Mouse (Mus musculus) kidney, embryonic 14.5 days (tissue): ENCODE data around the gene Wapl. TPM values are rescaled to one million over a fixed set of nuclear protein-coding genes. Genes with fewer than 3 reads are reported as not detected.

Experiments used
- ATAC-seq: fragments of 200-750 bp; cut with Nextera tagmentation; 2 replicates; pipeline ENCODE4 v1.8.0; 2017; ENCODE audit warnings: moderate number of reproducible peaks, mild to moderate bottlenecking, moderate TSS enrichment, moderate library complexity; ENCODE audit not compliant: low FRiP score, low TSS enrichment
- H3K27ac ChIP-seq: fragments of 300-500 bp; sonication (generic); 2 replicates; pipeline ENCODE4 v1.5.1; 2014; ENCODE audit warnings: low read depth, mild to moderate bottlenecking, low read length, moderate library complexity, mixed read lengths
- H3K27me3 ChIP-seq: fragments of 300-500 bp; sonication (generic); 2 replicates; pipeline ENCODE4 v1.6.1; 2014; ENCODE audit warnings: mild to moderate bottlenecking, low read length; ENCODE audit not compliant: control insufficient read depth, insufficient read depth
- H3K36me3 ChIP-seq: fragments of 300-500 bp; sonication (generic); 2 replicates; pipeline ENCODE4 v1.6.1; 2014; ENCODE audit warnings: low read length, mixed read lengths; ENCODE audit not compliant: control insufficient read depth, insufficient read depth
- H3K4me1 ChIP-seq: fragments of 300-500 bp; sonication (generic); 2 replicates; pipeline ENCODE4 v1.6.1; 2014; ENCODE audit warnings: low read length, mixed read lengths; ENCODE audit not compliant: control insufficient read depth, insufficient read depth
- H3K4me2 ChIP-seq: fragments of 300-500 bp; sonication (generic); replicated peaks from 2 replicates; pipeline ENCODE4 v1.6.1; 2014; ENCODE audit warnings: low read depth, mild to moderate bottlenecking, low read length
- H3K4me3 ChIP-seq: fragments of 300-500 bp; sonication (generic); 2 replicates; pipeline ENCODE4 v1.5.1; 2014; ENCODE audit warnings: mild to moderate bottlenecking, low read length
- H3K9ac ChIP-seq: fragments of 300-500 bp; sonication (generic); 2 replicates; pipeline ENCODE4 v1.6.1; 2014; ENCODE audit warnings: low read depth, mild to moderate bottlenecking, low read length, moderate library complexity
- H3K9me3 ChIP-seq: fragments of 300-500 bp; sonication (generic); 2 replicates; pipeline ENCODE4 v1.6.1; 2016; ENCODE audit warnings: low read length; ENCODE audit not compliant: control insufficient read depth
- WGBS: fragments of 180-500 bp; shearing (Covaris S2); extraction: QIAGEN DNeasy Blood & Tissue Kit; methylation state at CpG from one replicate; pipeline ENCODE4 v1.1.7; 2014; 5-methylcytosine and 5-hydroxymethylcytosine counted together
- polyA plus RNA-seq: library from polyadenylated mRNA; unstranded; fragments of >200 nt; fragmentation: Nextera tagmentation; extraction: Ambion mirVana; gene quantifications from 2 replicates; pipeline ENCODE4 v1.2.1, GENCODE M21; 2014

The Wapl gene
- polyA plus RNA-seq, 1 experiment from 2014 or later, result 34.1 TPM

DNA sequence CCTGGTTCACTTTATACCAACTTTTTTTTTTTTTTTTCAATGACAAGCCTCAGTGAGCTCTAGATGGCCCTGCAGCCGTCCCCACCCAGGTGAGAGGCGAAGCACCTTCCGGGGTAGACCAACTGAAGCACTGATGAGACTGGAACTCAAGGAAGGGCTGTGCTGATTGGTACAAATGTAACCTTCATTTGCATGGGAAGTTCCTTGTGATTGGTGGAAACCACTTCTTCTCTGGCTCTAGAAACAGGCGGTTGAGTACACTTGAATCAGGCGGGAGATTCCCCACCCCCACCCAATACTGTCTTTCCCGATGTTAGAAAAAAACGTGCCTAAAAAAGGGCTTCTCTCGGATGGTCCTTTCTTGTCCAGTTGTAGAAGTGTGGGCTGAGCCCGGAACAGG, 91.2 kb downstream of the Wapl start:
- 88% methylated on average over 9 of the region's 9 CpGs for WGBS
- ATAC-seq, result no peak
- H3K36me3 ChIP-seq, result no peaks in the 10 kb centered on the region
- no peaks in the 10 kb centered on the region for H3K9me3 ChIP-seq
- no peak overlapping the region for H3K9ac ChIP-seq
- no peaks in the 10 kb centered on the region; the same call in 1 of the 2 replicates for H3K27me3 ChIP-seq
- peaks cover 15% of the 10 kb centered on the region for H3K4me1 ChIP-seq
- no peak overlapping the region for H3K4me3 ChIP-seq
- H3K27ac ChIP-seq, result no peak overlapping the region
- H3K4me2 ChIP-seq, result no peak overlapping the region

DNA sequence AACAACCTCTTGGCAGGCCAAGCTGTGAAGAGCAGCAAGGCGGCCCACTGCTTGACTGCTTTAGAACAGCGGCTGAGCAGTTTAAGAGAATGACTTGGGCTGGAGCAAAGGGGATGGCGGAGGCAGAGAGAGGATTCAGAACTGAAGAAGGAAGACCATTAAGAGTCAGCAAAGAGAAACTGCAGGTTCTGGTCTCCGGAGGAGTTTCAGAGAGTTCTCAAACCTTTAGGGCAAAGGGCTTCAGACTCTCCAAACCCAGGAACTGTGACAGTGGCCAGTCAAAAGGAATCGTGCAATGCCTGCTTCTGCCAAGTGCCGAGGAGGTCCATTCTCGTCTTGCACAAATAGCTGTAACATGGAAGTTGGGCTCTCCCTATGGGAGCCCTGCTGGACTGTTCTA, 91.7 kb downstream of the Wapl start:
- no peaks in the 10 kb centered on the region; the same call in 1 of the 2 replicates for H3K27me3 ChIP-seq
- no peak overlapping the region for H3K4me2 ChIP-seq
- H3K9ac ChIP-seq, result no peak overlapping the region
- no peak for ATAC-seq
- 84% methylated on average over 7 of the region's 7 CpGs for WGBS
- H3K27ac ChIP-seq, result no peak overlapping the region
- H3K36me3 ChIP-seq, result no peaks in the 10 kb centered on the region
- H3K4me3 ChIP-seq, result no peak overlapping the region
- H3K9me3 ChIP-seq, result no peaks in the 10 kb centered on the region
- H3K4me1 ChIP-seq, result peaks cover 15% of the 10 kb centered on the region

DNA sequence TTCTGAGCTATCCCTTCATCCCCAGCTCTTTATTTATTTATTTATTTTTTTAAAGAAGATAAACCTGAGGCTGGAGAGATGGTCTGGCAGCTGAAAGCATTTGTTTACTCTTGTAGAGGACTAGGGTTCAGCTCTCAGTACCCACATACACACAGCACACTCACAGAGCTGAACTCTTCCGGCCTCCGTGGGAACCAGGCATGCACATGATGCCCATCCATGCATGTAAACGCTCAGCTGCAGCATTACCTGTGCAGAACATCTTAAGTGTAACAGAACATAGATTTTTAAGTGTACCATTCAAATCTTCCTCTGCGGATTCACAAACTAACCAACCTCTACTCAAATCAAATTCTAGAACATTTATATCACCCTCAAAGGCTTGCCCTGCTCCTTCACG, 92.5 kb downstream of the Wapl start:
- no peak overlapping the region for H3K4me2 ChIP-seq
- H3K9ac ChIP-seq, result no peak overlapping the region
- ATAC-seq, result no peak
- no peaks in the 10 kb centered on the region; the same call in 1 of the 2 replicates for H3K27me3 ChIP-seq
- no peaks in the 10 kb centered on the region for H3K36me3 ChIP-seq
- peaks cover 15% of the 10 kb centered on the region for H3K4me1 ChIP-seq
- H3K9me3 ChIP-seq, result no peaks in the 10 kb centered on the region
- no peak overlapping the region for H3K4me3 ChIP-seq
- no peak overlapping the region for H3K27ac ChIP-seq
- WGBS, result 90% methylated on average over 5 of the region's 5 CpGs

DNA sequence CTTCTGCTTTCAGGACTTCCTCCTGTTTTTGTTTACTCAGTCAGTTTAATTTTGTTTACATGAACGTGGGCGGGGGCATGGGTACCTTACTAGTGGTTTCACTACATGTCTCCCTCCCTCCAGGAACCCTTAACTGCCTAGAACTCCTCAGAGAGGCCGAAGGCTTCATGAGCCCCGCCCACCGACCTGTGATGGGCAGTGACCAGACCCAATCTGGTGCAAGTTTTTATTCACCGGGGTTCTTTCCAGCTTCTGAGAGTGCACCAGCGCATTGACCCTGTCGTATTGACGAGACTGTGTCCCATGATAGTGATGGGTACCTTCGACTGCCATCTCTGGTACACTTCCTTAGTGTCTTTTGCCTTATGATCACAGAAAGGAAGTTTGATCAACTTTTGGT, 94.6 kb downstream of the Wapl start:
- Histone ChIP-seq H3K9ac (no peak overlapping the region), H3K4me1 (peaks cover 15% of the 10 kb centered on the region), H3K4me3 (peak overlapping the region; percentile 48), H3K9me3 (no peaks in the 10 kb centered on the region), H3K36me3 (no peaks in the 10 kb centered on the region), H3K27me3 (no peaks in the 10 kb centered on the region; the same call in 1 of the 2 replicates), H3K27ac (no peak overlapping the region), H3K4me2 (peak overlapping the region; percentile 96)
- WGBS, result under 1% methylated on average over 10 of the region's 10 CpGs
- ATAC-seq, result peak; percentile 59; the same call in 1 of the 2 replicates

DNA sequence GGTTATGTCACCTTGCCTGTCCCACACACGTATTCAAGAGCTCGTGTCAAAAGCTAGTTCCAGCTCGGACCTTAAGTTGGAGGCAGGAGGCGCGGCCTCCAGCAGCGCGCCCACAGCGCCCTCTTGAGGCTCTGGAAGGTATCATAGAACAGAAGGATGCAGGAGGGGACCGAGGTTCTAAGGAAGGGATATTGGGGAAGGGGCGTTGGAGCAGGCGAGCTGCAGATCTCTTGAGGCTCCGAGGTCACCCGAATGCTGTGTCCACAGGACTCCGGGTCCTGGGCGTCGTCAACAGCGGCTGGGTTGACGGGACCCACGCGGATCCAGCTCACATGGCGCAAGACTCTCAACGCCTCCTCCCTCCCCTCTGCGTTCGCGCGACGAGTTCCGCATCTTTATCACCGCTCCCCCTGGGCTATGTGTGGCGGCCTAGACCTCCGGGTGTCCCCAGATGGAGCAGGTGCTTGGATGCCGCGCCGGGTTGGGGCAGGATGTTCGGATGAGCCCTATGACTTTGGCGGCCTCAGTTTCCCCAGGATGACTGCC, 95.4 kb downstream of the Wapl start:
- H3K4me3 ChIP-seq, result peak overlapping the region; percentile 48
- H3K36me3 ChIP-seq, result no peaks in the 10 kb centered on the region
- H3K9me3 ChIP-seq, result no peaks in the 10 kb centered on the region
- H3K27ac ChIP-seq, result no peak overlapping the region
- peak overlapping the region; percentile 96 for H3K4me2 ChIP-seq
- WGBS, result 0% methylated on average over 36 of the region's 36 CpGs
- H3K27me3 ChIP-seq, result no peaks in the 10 kb centered on the region; the same call in 1 of the 2 replicates
- peak; percentile 64 for ATAC-seq
- H3K4me1 ChIP-seq, result peaks cover 10% of the 10 kb centered on the region
- peak overlapping the region; percentile 51 for H3K9ac ChIP-seq

DNA sequence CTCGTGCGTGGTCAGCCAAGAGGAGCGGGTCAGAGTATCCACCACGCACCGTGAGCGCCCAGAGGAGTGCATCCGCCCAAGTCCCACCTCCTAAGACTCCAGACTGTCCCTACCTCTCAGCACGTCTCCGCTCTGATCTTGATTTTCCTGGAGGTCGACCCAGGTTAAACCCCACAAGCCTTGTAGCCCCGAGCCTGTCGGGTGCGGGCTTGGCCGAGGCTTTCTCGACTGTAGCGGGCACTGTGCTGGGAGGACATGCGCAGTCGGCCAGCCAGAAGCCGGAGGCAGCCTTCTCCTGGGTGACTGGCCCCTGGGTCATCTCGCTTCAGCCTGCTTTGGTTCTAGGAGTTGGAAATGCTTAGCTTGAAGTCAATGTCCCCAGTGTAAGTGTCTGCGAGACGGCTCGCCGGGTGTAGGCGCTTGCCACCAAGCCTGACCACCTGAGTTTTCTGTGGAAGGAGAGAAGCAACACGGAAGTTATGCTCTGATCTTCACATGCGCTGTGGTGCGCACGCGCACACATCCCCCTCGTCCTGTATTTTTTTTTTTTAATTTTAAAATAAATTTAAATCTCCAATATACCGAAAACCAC, 95.9 kb downstream of the Wapl start:
- Histone ChIP-seq H3K9ac (peak overlapping the region; percentile 51), H3K9me3 (no peaks in the 10 kb centered on the region), H3K27ac (no peak overlapping the region), H3K27me3 (no peaks in the 10 kb centered on the region; the same call in 1 of the 2 replicates), H3K4me1 (peaks cover 10% of the 10 kb centered on the region), H3K4me2 (peak overlapping the region; percentile 96), H3K4me3 (peak overlapping the region; percentile 48), H3K36me3 (no peaks in the 10 kb centered on the region)
- peak; percentile 36 for ATAC-seq
- 21% methylated on average over 32 of the region's 32 CpGs for WGBS

DNA sequence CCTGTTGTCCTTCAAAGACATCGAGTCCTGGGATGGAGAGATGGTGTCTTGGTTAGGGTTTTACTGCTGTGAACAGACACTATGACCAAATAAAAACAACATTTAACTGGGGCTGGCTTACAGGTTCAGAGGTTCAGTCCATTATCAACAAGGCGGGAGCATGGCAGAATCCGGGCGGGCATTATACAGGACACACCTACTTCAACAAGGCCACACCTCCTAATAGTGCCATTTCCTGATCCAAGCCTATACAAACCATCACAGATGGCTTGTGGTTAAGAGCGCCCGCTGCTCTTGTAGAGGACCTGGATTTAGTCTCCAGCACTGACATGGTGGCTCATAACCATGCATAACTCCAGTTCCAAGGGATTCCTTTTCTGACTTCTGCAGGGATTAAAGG, 96.7 kb downstream of the Wapl start:
- Histone ChIP-seq H3K4me1 (peaks cover 10% of the 10 kb centered on the region), H3K4me2 (no peak overlapping the region), H3K27me3 (no peaks in the 10 kb centered on the region; the same call in 1 of the 2 replicates), H3K9me3 (no peaks in the 10 kb centered on the region), H3K36me3 (no peaks in the 10 kb centered on the region), H3K27ac (no peak overlapping the region), H3K9ac (no peak overlapping the region), H3K4me3 (no peak overlapping the region)
- no peak for ATAC-seq
- 87% methylated on average over 6 of the region's 6 CpGs for WGBS

DNA sequence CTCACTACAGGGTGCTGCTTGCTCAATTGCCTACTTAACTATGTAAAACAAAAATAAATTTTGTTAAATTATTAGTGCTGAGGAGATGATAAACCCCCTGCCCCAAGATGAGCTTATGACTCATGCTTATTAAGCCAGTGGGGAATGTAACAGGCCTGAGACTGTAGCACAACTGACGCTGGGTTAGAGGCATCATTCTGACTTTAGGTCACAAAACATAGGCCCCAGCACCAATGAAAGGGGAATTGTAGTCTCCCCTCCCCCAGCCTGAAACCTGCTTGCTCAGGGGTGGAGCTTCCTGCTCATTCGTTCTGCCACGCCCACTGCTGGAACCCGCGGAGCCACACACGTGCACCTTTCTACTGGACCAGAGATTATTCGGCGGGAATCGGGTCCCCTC, 97.9 kb downstream of the Wapl start:
- ATAC-seq, result no peak
- H3K27ac ChIP-seq, result no peak overlapping the region
- WGBS, result 31% methylated on average over 9 of the region's 9 CpGs
- no peaks in the 10 kb centered on the region; the same call in 1 of the 2 replicates for H3K27me3 ChIP-seq
- H3K4me2 ChIP-seq, result no peak overlapping the region
- H3K9ac ChIP-seq, result no peak overlapping the region
- H3K9me3 ChIP-seq, result 0 out of 2 replicates have a peak, but pooled peaks cover 3% of the 10 kb centered on the region
- H3K36me3 ChIP-seq, result no peaks in the 10 kb centered on the region
- no peak overlapping the region for H3K4me3 ChIP-seq
- H3K4me1 ChIP-seq, result peaks cover 10% of the 10 kb centered on the region

DNA sequence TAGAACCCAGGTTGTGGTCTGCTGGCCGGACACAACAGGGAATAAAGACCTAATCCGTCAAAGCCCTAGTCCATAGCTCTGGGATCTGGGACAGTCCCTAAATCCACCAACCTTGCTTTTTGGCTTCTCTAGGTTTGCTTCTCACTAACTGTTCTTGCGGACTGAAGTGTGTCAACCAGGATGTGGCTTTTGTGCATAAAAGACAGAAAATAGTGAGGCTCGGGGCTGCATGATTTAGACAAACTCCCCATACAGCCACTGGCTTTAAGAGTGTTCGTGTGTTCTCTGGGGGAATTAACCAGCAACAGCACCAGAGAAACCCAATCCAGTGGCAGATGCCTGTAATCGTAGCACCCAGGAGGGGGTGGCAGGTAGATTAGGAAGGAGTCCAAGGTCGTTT, 98.4 kb downstream of the Wapl start:
- H3K9ac ChIP-seq, result no peak overlapping the region
- H3K36me3 ChIP-seq, result no peaks in the 10 kb centered on the region
- H3K27me3 ChIP-seq, result no peaks in the 10 kb centered on the region; the same call in 1 of the 2 replicates
- H3K4me2 ChIP-seq, result no peak overlapping the region
- no peak overlapping the region for H3K4me3 ChIP-seq
- ATAC-seq, result no peak
- H3K4me1 ChIP-seq, result peaks cover 10% of the 10 kb centered on the region
- 0 out of 2 replicates have a peak, but pooled peaks cover 3% of the 10 kb centered on the region for H3K9me3 ChIP-seq
- 68% methylated on average over 7 of the region's 7 CpGs for WGBS
- H3K27ac ChIP-seq, result no peak overlapping the region
